Mouse (Mus musculus): ENCODE results near the gene Pkp1.

The Pkp1 gene

DNA sequence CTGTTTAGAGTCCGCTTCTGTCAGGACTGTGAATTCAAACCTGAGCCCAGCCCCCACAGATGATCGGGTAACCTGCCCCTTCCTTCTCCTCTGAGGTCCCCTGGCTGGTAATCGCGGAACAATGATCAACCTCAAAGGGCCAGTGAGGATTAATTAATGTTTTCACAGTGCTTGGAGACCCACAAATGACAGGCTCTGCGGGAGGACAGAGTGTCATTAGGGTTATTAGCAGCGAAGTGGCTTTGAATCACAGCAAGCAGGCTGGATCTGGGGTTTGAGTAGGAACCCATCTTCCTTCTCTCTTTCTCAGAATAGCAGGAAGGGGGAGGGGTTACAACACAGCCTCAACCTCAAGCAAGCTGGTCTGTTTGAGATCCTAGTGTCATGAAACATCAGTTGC is 9.6 kb downstream of the Pkp1 start:
- DNase-seq (ENCODE audit: low spot score): no peak

DNA sequence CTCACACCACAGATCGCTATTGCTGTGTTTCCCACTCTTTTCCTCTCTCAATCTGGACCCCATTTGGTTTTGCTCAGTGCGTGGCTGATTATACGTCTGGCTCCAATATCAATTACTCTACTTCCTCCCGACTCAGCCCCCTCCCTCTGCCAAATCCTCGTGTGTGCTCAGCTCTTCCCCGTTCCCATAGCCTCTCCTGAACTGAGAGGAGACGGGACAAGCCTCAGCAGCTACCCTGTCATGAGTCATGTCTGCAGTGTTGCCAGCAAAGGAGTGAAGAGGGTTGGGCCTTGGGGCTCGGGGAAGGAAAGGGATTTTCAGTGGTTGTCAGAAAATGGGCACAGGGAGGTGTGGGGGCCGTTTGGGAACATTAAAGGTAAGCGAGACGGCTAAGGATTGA is 12.3 kb downstream of the Pkp1 start:
- DNase-seq (ENCODE audit: low spot score): no peak

DNA sequence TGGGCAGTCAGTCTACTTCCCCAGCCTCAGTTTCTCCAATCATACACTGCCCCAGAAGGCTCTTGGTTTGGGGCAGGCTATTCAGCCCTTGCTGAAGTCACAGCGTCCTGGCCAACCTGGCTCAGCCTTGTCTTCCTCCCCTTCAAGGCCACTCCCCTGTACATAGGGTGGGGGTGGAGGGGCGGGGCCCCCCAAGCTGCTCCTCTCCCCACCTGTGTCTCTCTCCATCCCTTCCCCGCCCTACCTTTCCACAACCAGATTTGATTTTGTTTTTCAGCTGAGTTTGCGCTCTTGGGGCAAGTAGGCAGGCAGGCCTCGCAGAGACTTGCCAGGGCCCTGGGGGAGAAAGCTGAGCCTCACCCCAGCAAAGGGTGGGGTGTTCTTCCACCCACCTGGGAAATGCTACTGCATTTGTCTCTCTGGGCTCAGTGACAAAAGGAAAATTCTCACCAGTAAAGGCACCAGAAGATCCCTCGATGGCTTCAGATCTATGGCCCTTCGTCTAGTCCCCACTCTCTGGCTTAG is 19.0 kb downstream of the Pkp1 start:
- DNase-seq (ENCODE audit: low spot score): no peak

DNA sequence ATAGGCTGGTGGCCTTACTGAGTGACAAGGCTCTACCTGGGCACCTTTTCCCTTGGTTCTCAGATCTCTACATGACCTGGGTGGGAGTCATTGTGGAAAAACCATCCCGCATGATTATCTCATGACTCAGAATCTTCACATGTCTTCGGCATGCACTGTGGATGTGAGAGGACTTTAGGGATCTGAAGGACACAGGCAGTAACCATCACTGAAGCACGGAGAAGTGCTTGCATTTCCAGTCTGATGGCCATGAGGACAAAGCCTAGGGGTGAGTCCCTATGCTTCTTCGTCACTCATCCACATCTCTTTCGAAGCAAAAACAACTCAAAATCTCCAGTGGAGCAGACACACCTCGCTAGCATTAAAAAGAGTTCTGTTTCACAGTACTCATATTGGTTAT is 19.7 kb downstream of the Pkp1 start:
- DNase-seq (ENCODE audit: low spot score): no peak

DNA sequence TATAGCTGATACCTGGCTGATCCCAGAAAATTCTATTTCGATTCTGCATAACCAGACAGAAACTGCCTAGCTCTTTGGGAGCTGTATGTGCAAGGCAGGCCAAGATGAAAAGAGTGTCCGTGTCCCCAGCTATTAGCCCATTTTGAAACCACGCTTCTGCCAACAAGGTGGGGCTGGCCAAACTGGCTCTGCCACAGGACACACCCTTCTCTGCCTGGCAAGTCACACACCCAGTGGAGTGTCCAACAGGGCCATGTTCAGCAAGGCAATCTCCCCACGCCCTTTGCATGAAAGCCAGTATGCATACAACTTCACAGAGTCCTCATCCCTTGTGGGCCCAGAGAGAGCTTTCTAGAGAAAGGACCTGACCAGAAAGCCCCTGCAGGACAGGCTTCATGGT is 23.6 kb downstream of the Pkp1 start:
- no peak for DNase-seq (ENCODE audit: low spot score)

DNA sequence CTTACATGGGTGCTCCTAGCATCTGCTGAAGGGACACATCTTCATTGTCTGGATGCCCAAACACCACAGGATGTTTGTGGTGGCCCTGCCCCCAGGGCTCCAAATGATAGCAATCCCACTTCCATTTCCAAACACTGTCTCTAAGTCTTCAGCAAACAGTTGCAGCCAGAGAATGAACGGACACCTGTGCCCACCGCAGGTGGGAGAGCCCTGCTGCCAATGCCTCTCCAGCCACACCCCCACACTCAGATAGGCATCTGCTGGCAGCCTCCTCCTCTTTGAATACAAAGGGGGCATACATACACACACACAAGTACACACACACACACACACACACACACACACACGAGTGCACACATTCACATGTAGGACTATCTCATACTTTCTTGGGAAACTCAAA is 25.6 kb downstream of the Pkp1 start:
- no peak for DNase-seq (ENCODE audit: low spot score)

DNA sequence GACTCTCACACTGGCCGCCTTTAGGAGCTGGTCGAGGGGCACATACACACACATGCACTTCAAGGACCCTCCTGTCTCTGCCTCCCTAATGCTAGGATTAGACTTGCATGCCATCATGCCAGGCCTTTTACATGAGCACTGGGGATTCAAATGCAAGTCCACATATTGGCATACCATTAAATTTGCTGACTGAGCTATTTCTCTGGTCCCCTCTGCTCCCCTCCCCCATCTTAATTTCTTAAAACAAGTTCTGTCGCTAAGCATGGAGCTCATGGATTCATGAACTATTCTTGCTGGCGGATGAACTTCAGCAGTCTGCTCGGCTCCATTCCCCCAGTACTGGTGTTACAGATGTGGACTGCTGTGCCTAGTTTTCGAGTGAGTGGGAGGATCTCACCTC is 26.2 kb downstream of the Pkp1 start:
- no peak for DNase-seq (ENCODE audit: low spot score)

DNA sequence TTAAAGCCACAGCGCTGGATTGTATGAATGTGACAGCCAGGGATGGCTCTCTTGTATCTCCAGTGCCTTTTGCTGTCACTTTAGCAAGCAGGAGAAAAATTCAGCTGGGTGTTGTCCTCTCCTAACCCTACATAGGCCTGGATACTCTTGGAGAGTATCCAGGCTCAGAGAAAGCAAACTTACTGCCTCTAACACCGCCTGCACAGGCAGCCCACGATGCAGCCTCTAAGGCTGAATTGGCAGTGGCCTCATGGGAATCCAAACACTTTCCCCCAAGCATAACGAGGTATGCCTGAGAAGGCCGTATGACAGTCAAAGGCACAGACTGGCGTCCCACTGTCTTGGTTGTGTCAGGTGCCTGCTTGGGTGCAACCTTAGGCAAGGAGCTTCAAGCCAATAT is 26.8 kb downstream of the Pkp1 start:
- DNase-seq (ENCODE audit: low spot score): no peak

DNA sequence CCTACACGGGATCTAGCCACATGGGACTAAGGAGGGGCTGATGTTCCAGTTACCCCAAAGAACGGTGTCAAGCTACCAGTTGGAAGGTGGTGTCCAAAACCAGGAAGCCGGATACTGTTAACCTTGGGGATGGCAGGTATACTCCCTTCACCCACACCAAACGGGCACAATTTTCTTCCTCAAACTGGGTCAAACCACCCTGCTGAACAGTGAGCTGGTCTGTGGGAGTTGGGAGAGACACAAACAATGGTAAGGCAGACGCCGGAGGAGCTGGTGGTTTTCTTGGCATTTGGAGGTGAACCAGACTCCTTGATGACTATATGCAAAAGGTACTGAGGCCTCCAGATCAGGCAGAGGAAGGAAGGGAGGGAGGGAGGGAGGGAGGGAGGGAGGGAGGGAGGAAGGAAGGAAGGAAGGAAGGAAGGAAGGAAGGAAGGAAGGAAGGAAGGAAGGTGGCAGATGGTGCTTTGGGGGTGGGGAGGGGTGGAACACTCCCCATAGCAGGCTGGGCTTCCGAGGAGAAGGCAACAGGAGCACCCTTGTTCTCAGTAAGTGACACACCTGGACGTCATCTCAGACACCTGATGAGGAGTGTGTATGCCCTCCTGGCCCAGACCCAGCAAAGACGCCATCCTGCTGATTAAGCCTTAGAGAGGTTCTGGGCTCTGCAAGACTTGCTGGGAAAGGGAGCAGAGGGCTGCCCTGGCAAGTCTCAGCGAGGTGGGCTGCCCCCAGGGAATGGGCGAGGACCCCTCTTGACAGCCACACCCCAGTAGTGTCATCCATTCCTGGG is 27.4 kb downstream of the Pkp1 start:
- no peak for DNase-seq (ENCODE audit: low spot score)

DNA sequence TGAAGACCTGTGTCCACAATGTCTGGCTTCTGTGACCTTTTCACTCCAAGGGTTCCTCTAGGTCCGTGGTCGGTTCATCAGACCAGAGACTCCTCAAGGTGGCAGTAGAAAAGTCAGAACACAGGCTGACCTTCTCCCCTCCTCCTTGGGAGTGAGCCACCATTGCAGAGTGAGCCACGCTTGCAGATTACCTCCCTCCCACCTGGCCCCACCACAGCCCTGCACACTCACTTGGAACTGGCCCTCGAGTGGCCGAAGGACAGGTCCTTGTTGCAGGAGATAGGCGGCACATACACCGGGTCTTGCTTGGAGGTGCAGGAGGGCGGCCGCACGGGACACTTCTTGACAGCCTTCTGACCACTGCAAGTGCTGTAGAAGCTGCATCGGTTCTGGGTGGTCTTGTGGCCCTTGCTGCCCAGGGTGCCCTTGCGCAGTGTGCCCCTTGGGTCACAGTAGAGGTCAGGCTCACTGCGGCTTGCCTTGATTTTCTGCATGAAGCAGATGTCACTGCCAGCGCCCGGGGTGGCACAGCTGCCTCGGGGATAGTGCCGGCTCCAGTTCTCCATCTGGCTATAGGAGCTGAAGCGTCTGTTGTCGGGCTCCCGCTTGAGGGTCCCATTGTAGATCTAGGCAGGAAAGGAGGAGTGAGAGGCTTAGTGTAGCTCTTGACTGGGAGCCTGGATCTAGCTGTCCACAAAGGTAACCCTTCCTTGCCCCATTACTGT is 29.4 kb downstream of the Pkp1 start:
- no peak for DNase-seq (ENCODE audit: low spot score)

DNA sequence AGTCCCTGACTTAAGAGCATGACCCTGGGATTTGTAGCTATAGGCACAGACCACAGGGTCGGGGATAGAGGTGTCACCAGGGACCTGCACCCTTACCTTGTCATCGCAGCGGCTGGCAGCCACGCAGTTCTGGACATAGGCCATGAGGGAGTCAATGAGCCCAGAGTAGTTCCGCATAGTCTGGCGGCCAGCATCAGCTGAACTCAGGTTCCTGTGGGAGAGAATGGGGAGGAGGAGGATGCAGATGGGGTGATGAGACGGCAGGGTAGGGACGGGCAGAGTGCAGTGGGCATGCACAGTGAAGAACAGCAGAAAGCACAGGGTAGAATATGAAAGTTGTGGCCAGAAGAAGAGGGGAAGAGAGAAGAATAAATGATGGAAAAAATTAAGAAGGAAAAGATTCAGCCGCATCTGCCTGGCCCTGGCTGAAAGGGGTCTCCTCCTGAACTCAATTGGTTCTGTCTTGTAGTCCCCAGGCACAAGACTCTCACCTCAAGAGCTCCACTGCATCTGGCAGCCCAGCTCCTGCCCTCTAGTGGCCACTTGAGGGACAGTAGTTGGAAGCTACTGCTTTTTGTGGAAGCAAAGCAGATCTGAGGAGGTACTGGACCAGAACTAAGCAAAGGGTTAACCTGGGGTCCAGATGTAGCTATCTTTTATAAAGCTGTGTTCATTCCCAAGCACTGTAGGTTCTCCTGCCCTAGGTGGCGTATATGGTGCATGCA is 36.5 kb downstream of the Pkp1 start:
- peak; percentile 77 for DNase-seq (ENCODE audit: low spot score)

DNA sequence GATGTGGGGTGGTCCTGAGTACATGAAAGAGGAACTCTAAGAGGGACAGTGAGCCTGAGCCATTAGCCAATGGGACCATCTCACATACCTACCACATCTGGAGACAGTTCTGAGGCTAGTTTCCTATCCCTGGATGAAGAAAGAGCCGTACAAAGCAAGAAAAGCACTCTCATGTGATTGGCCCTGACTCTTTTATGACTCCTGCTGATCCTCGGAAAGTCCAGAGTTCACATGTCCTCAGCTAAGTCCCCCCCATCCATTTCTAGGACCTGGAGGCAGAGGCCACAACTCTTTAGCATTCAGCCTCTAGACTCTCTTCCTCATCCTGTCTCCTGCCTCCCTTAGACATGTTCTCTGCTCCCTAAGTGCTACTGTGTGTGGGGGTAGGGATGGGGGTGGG is 41.8 kb downstream of the Pkp1 start:
- no peak for DNase-seq (ENCODE audit: low spot score)

DNA sequence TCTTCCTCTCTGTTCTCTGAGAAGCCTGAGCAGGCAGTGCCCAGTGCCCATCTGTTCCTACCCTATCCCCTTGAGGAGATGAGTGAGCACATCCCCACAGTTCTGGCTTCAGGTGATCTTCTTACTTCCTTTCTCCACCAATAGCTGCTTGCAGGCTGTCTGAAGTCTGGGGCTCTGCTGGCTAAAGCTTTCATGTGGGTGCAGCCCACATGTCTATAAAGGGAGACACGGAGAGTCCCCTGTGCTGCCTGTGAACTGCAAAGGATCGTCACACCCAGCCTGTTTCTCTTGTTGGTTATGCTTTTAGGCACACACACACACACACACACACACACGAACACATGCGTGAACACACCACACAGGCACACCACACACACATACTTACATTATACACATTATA is 46.0 kb downstream of the Pkp1 start:
- DNase-seq (ENCODE audit: low spot score): no peak

DNA sequence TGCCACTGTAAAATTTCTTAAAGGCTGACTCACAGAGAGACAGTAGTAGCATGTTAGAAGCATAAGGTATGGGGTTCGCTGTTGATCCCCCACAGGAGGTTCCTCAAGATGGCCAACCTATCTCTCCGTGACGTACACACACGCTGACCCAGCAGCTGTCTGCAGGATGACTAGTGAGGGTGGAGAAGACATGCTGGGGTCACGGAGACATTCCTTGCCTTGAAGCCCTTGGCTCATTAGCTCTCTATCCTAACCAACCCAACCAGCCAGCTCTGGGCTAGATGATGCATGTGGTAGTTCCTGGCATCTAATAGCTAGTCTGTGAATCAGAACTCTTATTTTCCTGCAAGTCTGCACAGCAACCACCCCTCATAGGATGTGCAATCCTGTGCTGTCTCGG is 50.4 kb downstream of the Pkp1 start:
- no peak for DNase-seq (ENCODE audit: low spot score)

DNA sequence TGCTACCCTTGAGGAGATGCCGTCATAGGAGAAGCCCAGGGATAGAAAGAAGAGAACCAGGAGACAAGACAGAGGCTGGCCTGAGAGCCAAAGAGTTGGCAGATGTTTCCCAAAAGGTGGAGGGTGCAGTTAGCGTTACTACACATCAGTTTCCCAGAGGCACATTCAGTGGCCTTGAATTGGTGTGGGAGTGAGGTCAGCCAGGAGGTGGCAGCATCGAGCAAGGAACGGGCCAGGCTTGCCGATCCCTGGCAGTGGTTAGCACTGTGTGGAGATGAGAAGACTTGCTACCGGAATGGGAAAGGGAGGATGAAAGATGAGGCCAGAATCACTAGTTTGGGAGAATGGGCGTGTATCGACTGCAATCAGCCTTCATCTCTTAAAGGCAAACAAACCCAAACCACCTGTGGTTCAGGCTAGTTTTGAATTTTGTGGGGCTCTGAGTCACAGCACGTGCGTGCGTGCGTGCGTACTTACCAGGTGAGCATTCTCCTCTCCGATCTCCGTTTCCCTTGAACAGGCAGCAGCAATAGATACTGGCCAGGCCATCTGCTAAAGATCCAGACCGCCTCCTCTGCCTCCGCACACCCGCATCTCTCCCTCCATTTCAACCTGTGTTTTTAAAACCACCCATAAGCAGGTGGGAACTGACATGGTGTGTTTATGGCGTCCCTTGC is 53.4 kb downstream of the Pkp1 start:
- peak; percentile 96 for DNase-seq (ENCODE audit: low spot score)

DNA sequence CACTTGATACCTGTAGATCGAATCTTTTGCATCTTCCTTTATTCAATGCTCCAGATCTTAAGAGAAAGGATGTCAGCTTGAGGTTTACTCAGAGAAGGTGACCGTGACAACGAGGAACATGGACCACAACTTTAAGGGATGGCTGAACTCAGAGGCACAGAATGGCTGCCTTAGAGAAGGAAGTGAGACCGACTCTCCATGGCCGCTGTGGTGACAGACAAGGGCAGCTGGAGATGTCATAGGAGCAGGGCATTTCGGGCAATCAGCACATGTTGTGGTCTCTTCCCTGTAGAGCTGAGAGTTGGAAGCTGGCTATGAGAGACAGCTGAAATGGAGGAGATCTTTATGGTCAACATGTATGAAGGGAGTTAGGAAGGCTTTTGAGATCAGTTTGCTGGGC is 54.2 kb downstream of the Pkp1 start:
- no peak for DNase-seq (ENCODE audit: low spot score)

DNA sequence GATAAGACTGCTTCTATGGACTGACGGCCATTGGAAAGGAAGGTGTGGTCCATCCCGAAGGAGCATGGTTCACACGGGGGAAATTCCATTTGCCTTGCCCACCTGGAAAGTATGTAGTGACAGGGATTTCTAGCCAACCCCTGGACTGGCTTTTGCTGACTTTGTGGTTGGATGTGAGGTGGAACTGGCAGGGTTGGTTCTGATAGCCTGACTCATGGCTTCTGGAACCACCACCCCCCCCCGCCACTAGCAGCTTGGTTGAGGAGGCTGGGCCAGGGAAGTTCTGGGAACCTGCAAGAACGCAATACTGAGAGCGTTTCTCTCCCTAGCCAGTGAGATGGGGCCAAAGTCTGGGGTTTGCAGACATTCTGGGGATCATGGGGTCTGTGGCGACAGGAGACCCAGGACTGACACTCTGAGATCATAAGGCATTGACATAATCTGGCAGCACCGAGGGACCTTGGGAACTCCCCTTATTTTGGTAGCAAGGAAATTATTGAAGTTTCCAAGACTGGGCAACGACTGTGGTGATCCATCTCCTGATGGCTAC is 55.1 kb downstream of the Pkp1 start:
- DNase-seq (ENCODE audit: low spot score): no peak

DNA sequence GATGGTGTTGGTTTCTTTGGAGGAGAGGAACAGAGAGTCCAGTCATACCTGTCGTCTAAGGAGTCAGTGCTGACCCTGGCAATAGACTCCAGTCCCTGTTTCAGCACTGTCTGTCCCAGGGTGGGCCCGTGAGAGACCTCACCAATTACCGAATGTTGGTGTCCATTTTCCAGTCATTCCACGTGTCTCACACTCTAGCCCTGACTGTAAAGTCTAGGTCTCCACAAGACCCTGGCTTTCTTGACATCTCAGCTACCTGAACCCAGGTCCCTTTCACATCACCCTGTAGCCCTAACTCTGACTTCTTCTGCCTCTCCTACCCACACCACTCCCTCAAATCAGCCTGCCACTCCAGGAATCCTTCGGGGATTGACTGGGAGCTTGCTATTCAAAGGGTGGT is 56.4 kb downstream of the Pkp1 start:
- DNase-seq (ENCODE audit: low spot score): no peak

DNA sequence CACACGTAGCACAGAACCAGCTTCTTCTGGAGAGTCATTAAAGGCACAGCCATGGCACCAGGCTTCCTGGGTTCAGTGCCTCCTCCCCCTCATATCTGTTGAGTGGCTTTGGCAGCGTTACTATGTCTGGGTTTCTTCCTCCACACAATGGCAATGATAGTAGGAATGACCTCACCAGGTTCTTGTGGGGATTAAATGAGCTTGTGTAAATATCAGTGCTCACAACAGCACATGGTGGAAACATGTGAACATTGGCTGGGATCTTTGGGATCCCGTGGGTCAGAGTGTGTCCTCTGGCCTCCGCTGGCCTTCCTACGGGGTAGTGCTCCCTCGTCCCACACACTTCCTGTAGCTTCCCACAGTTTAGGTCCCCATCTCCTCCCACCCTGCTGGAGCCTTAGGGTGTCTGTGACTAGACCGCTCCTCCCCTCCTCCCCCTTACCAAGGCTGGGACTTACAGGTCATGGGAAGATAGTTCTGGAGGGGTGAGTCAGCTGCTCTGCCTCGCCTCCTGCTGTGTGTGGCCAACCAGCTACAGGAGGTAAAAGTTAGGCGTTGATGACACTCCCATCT is 56.9 kb downstream of the Pkp1 start:
- DNase-seq (ENCODE audit: low spot score): no peak

DNA sequence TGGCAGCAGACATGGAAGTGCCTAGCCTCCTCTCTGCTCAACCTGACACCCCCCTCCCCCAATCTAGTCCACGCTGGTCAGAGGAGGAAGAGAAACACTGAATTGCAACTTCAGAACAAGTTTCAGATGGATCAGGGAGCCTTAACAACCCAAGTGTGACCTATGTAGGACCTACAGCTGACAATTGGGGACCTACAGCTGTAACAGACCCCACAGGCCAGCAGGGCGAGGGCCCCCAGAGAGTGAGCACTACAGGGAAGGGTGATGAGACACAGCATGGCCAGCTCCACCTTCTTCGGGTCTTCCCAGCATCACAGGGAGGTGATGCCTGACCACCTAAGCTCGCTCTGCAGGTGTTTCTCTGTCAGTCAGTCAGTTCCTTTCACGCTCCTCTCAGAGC is 57.9 kb downstream of the Pkp1 start:
- DNase-seq (ENCODE audit: low spot score): no peak

DNA sequence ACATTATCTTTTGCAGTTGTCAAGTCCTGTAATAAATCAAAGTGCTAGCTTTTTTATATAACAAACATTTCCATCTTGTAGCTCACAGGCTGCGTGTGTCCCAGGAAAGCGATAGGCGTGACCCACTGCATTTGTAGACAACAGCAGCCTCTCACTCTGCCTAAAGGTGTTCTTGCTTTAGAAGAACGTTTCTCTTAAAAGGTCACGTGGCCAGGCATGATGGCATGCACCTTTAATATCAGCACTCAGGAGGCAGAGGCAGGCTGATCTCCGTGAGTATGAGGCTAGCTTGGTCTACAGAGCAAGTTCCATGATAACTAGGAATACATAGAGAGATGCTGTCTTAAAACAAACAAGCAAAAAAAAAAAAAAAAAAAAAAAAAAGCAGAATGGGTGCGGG is 60.5 kb downstream of the Pkp1 start:
- no peak for DNase-seq (ENCODE audit: low spot score)

Data from testis, postnatal 10 days (tissue).